10 mouse cellular contexts compared by ENCODE assay signal in genomic region chr12:99162188-99162587, GRCm38 (mm10).
DNase-seq lines count a peak whose midpoint lies in the region; ATAC-seq and TF ChIP-seq lines count a peak whose summit lies in the region.
"Had no signal": no experiment of that assay in that cellular context is flagged by ENCODE, and none has a peak within 500 bp of the region (broad histone marks: within the 10 kb centered on the region; RNA-seq: fewer than 3 reads in every experiment).

No protein-coding gene starts in this region.

- DNase-seq in cerebellum, postnatal 10 days, result peak; percentile 65 to 66
- no peak for DNase-seq in cerebellum, adult 11 months
- peak; percentile 1 to 2 for DNase-seq in spleen, postnatal 36 days (ENCODE audit: low spot score in 2 of 2)
- DNase-seq in spleen, postnatal 4 days (ENCODE audit: low spot score in 2 of 2), result no peak
- DNase-seq in liver, postnatal 0 days, result peak; percentile 16
- DNase-seq in splenic B cell, adult 2 months (ENCODE audit: low read depth, low spot score), result peak; percentile 18
- no peak for DNase-seq in c-Kit-positive CD71-positive TER-119-positive erythroid progenitor cells, embryonic 14.5 days (ENCODE audit: low spot score)
- DNase-seq in gastrocnemius, postnatal 10 days, result no peak

- H3K4me3 ChIP-seq in liver, postnatal 0 days (ENCODE audit: low read depth, low read length), result no peak overlapping the region
- H3K4me3 ChIP-seq: embryonic facial prominence, embryonic 13.5 days; myocyte had no signal

- ATAC-seq in liver, postnatal 0 days, result no peak

- H3K4me1 ChIP-seq in liver, postnatal 0 days (ENCODE audit: insufficient read depth), result no peaks in the 10 kb centered on the region

- WGBS in liver, postnatal 0 days (ENCODE audit: insufficient replicate concordance), result 37% methylated on average over 10 of the region's 10 CpGs

- no peak overlapping the region for H3K9ac ChIP-seq in liver, postnatal 0 days (replicated peaks)
- H3K9ac ChIP-seq: embryonic facial prominence, embryonic 13.5 days had no signal

- H3K27ac ChIP-seq in liver, postnatal 0 days (ENCODE audit: low read depth), result no peak overlapping the region
- H3K27ac ChIP-seq: embryonic facial prominence, embryonic 13.5 days had no signal

- no peak for TF ChIP-seq CTCF in liver, postnatal 0 days (IDR thresholded peaks at IDR 0.05; ENCODE audit: low read depth)

- no peaks in the 10 kb centered on the region for H3K36me3 ChIP-seq in liver, postnatal 0 days (replicated peaks; ENCODE audit: insufficient read depth, low read length)
- no peaks in the 10 kb centered on the region for H3K36me3 ChIP-seq in splenic B cell, adult 2 months (ENCODE audit: control insufficient read depth, insufficient read depth, low read length, poor library complexity, severe bottlenecking)
- H3K36me3 ChIP-seq: embryonic facial prominence, embryonic 13.5 days had no signal

- H3K9me3 ChIP-seq in liver, postnatal 0 days (ENCODE audit: low read length), result no peaks in the 10 kb centered on the region

- no peaks in the 10 kb centered on the region for H3K27me3 ChIP-seq in liver, postnatal 0 days (ENCODE audit: insufficient read depth, low read length)
- H3K27me3 ChIP-seq in splenic B cell, adult 2 months (ENCODE audit: control insufficient read depth, insufficient read depth, low read length, poor library complexity, severe bottlenecking), result no peaks in the 10 kb centered on the region
- H3K27me3 ChIP-seq: embryonic facial prominence, embryonic 13.5 days had no signal

- TF ChIP-seq EP300 in liver, postnatal 0 days (IDR thresholded peaks at IDR 0.05; ENCODE audit: low read depth), result no peak

- H3K4me2 ChIP-seq in liver, postnatal 0 days (ENCODE audit: low read depth, low read length), result 0 out of 2 replicates have a peak overlapping the region, but pooled peaks have one; percentile 35
- H3K4me2 ChIP-seq: embryonic facial prominence, embryonic 13.5 days had no signal

Comparison
In these comparisons a context has a peak if more than half of its experiments do, and no peak if none do; other contexts are left out.
1. DNase-seq: peak in cerebellum, postnatal 10 days (2 of 2), spleen, postnatal 36 days (2 of 2), liver, postnatal 0 days (single experiment) and splenic B cell, adult 2 months (single experiment); none in cerebellum, adult 11 months (single experiment), spleen, postnatal 4 days (0 of 2), c-Kit-positive CD71-positive TER-119-positive erythroid progenitor cells, embryonic 14.5 days (single experiment) and gastrocnemius, postnatal 10 days (single experiment).